Mouse (Mus musculus) gastrocnemius, postnatal 25 days (tissue): Measurements from ENCODE around the gene Rom1. TPM values are rescaled to one million over a fixed set of nuclear protein-coding genes. Genes with fewer than 3 reads are reported as not detected.
A peak's percentile ranks its signal among the peaks of the same experiment; 100 is the strongest.
"Not testable (repeated sequence)": the region's sequence is repeated elsewhere in the genome, so short reads cannot be mapped to it uniquely, and the experiment has no call there.

Source experiments
- DNase-seq: peaks from one replicate; pipeline ENCODE4 v3.0.0; 2022
- microRNA-seq, 2 experiments: library from miRNA; unstranded; fragments of <30 nt; microRNA quantifications; one replicate each; pipeline ENCODE4 v1.2.0; 2021; ENCODE audit warnings: borderline replicate concordance in 2 of 2
- total RNA-seq, 2 experiments: library from RNA; stranded (reverse); gene quantifications; 1 replicate in 1 of 2; 2 replicates in 1 of 2; pipeline ENCODE4 v1.2.3; 2021

Rom1 gene
- total RNA-seq, 2 experiments from 2014 or later, result 6.7 to 18.4 TPM

- DNase-seq, result peak; percentile 35
Measured at GRCm38 (mm10) chr19:8897211-8897864, 31.8 kb downstream of the Rom1 start.

GRCm38 (mm10) chr19:8896231-8896630, 32.9 kb downstream of the Rom1 start:
- not testable (repeated sequence) for DNase-seq

DNA sequence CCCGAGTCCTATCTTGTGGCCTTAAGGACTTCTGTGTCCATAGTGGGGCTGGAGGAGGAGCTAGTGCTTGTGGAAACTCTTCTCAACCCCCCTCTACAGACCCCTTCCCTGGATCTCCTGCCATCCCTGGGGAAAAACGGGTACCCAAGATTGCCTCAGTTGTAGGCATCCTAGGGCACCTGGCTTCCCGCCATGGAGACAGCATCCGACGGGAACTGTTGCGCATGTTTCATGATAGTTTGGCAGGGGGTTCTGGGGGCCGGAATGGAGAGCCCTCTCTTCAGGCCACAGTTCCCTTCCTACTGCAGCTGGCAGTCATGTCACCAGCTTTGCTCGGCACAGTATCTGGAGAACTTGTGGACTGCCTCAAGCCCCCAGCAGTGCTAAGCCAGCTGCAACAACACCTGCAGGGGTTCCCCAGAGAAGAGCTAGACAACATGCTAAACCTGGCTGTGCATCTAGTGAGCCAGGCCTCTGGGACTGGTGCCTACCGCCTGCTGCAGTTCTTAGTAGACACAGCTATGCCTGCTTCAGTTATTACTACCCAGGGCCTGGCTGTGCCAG, 33.7 kb downstream of the Rom1 start:
- DNase-seq, result no peak

DNA sequence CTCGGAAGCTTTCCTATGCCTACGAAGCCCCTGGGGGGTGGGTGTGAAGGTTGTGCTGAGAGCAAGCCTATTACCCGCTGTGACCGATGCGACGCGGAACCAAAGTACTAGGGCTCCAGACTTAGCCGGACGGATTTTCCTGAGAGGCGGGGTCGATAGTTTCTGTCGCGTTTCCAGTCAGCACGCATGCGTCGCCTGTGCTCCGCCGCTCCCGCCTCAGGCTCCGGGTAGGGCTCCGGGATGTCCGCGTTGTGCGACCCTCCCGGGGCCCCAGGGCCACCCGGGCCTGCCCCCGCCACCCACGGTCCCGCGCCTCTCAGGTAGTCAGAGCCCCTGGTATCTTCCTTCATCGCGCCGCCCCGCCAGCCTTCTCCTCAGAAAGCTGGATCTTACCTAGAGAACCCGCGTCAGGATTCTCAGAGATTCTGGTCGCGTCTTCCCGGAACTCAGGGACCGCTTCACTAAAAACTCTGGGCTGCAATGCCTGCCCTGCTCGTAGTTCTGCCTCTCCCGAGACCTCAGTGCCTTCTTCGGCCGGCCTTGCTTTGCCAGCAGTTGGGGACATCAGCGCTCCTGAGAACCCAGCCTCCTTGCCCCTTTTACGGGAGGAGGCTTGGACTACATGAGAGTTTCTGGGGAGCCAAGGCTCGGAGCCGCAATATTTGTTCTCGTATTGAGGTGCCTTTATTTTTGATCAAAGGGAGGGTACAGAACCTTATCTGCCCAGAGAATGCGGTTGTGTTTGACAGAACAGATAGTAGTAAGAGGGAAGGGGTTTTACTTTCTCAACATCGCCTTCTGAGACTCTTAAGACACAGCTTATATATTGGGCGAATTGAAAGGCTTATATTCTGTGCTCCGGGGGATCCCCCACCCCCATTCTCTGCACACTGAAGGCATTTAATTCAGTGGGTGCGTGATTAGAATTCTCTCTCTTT, 36.1 kb downstream of the Rom1 start, which contains the start of gene Ints5:
Gene Ints5 (plus strand): TSS at position 177 of the 938 bp plus-strand sequence.
- peak; percentile 78 for DNase-seq

DNA sequence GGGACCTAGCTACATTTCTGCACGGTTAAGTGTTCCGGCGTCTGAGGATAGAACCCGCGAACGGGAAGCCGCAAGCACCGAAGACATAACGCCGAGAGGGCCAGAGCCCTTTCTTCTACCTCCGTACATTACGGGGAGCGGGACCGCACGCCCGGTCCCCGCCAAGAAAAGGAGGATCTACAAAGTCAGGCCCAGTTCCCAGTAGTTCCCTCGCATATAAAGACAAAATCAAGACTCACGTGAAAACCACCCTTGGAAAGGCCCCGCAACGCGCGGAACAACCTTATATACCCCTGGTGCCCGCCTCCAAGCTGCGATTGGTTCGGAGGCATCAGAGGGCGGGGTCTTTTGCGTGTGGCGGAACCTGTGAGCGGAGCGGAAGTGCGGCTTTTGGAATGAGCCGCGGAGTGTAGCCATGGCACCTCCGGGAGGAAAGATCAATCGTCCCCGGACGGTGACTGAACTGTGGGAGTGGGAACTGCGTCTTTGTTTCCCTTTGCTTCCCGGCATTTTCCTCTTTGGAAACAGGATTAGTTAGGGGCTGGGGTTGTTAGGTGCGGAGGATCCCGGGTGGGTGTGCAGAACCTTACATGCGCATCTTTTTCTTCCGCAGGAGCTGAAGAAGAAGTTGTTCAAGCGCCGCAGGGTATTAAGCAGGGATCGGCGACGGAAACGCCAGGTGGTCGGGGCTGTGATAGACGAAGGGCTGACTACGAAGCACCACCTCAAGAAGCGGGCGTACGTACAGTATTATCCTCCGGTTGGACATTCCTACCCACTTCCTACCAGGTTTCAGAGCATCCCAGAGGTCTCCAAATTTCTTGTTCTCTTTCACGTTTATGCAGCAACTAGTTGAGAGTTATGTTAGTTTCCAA, 40.4 kb downstream of the Rom1 start, which contains the start of the genes 1810009A15Rik and Gm49416:
Gene 1810009A15Rik (plus strand): TSS at position 343 of the 875 bp plus-strand sequence.
Gene Gm49416 (plus strand): TSS at position 416 of the 875 bp plus-strand sequence.
- DNase-seq, result peak; percentile 93

DNA sequence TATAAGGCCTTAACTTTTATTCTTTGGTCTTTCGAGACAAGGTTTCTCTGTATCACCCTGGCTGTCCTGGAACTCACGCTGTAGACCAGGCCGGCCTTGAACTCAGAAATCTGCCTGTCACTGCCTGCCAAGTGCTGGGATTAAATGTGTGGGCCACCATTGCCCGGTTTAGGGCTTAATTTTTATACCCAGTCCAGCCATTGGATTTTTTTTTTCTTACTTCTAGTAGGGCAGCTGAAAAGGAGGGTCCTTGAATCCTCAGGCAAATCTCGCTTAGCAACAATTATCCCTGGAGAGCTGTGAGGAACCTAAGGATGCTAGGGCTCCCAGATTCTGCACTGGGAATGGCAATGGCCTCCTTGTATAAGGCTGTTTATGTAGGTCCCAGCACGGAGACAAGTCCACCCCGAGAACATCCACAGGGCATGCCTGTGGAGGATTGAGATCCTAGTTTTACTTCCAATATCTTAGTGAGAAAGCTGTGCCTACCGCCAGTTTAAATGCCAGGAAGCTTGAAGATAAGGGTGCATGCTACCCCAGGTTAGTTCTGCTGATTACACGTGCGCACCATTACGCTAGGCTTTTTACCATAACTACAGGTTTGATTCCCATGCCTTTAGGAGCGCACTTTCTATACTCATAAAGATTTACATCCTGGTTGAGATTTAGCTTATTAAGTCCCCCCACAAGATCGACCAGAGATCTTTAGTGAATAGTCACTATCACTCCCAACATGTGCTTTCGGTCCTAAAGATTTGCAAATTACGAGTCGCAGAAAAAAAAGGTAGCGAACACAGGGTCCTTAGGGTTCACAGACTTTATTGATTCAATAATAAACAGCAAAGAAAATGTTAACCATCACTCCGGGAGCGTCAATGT, 41.3 kb downstream of the Rom1 start:
- no peak for DNase-seq

DNA sequence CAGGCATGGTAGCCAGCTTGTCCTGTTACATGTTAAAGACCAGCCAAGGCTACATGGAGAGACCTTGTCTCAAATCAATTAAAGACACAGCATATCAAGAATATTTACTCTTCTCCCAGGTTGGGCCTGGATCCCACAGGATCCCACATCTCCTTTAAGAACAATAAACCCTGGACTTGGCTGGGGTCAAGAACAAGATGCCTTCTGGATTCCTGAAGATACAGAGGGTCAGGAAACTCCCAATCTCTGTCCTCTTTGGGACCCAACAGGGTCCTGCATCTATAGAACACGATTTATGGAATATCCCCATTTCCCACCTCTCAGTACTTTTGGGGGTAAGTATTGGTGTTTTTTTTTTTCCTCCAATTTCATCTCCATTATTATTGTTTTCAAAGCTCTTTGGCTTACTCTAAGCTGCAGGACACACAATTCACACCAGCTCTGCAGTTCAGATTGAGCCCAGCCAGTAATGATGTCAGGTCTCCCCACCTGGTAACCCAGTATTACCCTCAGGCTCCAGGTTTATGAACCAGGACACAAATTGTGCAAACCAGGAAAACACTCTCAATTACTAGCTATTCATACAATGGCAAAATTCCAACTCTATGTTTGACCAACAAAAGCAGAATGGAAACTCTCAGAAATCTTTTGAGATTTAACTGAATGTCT, 42.1 kb downstream of the Rom1 start:
- DNase-seq, result no peak

DNA sequence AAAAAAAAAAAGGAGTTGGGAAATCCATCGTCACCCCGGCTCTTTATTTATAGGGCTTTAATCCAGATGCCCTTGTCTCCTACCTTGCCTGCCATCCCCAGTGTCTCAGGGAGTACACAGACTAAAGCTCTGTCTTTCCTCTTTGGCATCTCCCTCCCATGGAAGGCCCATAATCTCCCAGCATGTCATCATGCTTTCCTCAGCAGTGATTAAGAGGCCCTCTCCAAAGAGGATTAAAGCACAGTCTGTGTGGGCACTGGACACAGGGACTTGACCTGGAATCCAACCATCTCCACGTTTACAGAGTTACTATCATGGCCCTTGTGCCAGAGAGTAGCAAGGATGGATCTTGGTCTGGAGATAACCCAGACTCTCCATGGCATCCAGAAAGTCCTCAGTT, 45.5 kb downstream of the Rom1 start, which contains the start of the genes Lbhd1 and Gm49403:
Gene Lbhd1 (plus strand): TSS at position 117 of the 400 bp plus-strand sequence.
Gene Gm49403 (plus strand): TSS at position 315 of the 400 bp plus-strand sequence.
- DNase-seq, result no peak

GRCm38 (mm10) chr19:8881034-8881392, 48.1 kb downstream of the Rom1 start:
- DNase-seq, result no peak

DNA sequence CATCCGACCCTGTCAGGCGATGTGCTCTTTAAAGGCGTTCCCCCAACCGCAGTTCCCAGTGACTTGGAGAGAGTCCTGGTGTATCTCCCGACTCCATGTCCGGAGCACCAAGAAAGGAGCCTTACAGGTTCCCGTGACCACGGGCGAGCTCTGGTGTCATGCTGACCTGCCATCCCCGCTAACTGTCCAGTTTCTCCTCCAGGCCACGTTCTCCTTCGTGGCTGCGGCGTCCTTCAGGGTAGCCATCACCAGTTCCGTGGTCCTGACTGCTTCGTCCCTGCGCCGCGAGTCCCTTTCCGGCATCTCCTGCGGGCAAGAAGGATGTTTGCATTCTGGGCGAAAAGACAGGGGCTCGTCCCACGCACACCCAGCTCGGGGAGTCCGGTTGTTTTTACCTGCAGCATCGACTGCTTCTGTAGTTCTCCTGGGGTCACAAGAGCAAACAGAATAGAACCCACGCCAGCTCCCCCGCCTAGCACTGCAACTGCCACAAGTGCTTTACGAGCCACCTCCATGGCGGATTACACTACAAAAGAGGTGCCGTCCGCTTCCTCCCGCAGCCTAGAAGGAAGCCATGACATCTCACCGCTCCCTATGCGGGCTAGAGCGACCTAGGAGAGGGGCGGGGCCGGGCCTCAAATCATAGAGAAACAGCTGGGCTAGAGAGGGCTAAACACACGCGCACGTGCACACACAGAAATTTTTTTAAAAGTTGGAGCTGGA, 48.7 kb downstream of the Rom1 start, which contains the start of gene Uqcc3:
Gene Uqcc3 (minus strand): TSS at position 613 of the 723 bp plus-strand sequence.
- DNase-seq, result peak; percentile 88

Small RNA genes within 50 kb of the gene (microRNA-seq; reads per million reads assigned to microRNA genes)
- gene Mir5136, result 0 to 0.74 reads per million in 2 experiments

Other genes starting within 250 kb of the Rom1 start
- 10 to 100 TPM; 26.7 to 34.6 TPM for gene Slc3a2, start 206.0 kb downstream of the Rom1 start, total RNA-seq
- gene Wdr74, start 193.5 kb downstream of the Rom1 start, total RNA-seq, result 10 to 100 TPM; 16.9 to 18.2 TPM
- gene 1700092M07Rik, start 188.6 kb downstream of the Rom1 start, total RNA-seq, result not detected
- gene Stx5a, start 187.9 kb downstream of the Rom1 start, total RNA-seq, result 10 to 100 TPM; 20.9 to 21.6 TPM
- gene Nxf1, start 172.3 kb downstream of the Rom1 start, total RNA-seq, result 10 to 100 TPM; 32.4 to 33.8 TPM
- gene Tmem223, start 158.4 kb downstream of the Rom1 start, total RNA-seq, result 10 to 100 TPM; 82.8 to 87.5 TPM
- 1 to 10 TPM; 8.3 to 9.8 TPM for gene Tmem179b, start 154.9 kb downstream of the Rom1 start, total RNA-seq
- 1 to 10 TPM; 4.8 to 5.8 TPM for gene Taf6l, start 142.9 kb downstream of the Rom1 start, total RNA-seq
- gene Polr2g, start 130.8 kb downstream of the Rom1 start, total RNA-seq, result 10 to 100 TPM; 29.3 to 34.7 TPM
- under 1 TPM; 0.43 to 0.56 TPM for gene Zbtb3, start 126.8 kb downstream of the Rom1 start, total RNA-seq
- 10 to 100 TPM; 10.9 to 13.1 TPM for gene Ttc9c, start 110.0 kb downstream of the Rom1 start, total RNA-seq
- 10 to 100 TPM; 34.7 to 38.6 TPM for gene Hnrnpul2, start 109.3 kb downstream of the Rom1 start, total RNA-seq
- not detected for gene AC129217.1, start 99.6 kb downstream of the Rom1 start, total RNA-seq
- 10 to 100 TPM; 15.7 to 20.8 TPM for gene Bscl2, start 91.9 kb downstream of the Rom1 start, total RNA-seq
- not detected for gene Gng3, start 90.2 kb downstream of the Rom1 start, total RNA-seq
- gene Lrrn4cl, start 78.6 kb downstream of the Rom1 start, total RNA-seq, result 10 to 100 TPM in 1 of 2 experiments, 1 to 10 TPM in 1; 6.8 to 10.9 TPM
- gene Ubxn1, start 57.9 kb downstream of the Rom1 start, total RNA-seq, result 100 to 1,000 TPM; 190 to 208 TPM
- 10 to 100 TPM; 50.8 to 57.0 TPM for gene Uqcc3, start 48.4 kb downstream of the Rom1 start, total RNA-seq
- gene Lbhd1, start 45.6 kb downstream of the Rom1 start, total RNA-seq, result 10 to 100 TPM in 1 of 2 experiments, 1 to 10 TPM in 1; 4.8 to 10.3 TPM
- gene Gm49403, start 45.4 kb downstream of the Rom1 start, total RNA-seq, result not detected
- 10 to 100 TPM; 13.1 to 18.0 TPM for gene 1810009A15Rik, start 40.5 kb downstream of the Rom1 start, total RNA-seq
- gene Gm49416, start 40.4 kb downstream of the Rom1 start, total RNA-seq, result not detected
- gene Ints5, start 36.4 kb downstream of the Rom1 start, total RNA-seq, result 1 to 10 TPM; 8.3 to 9.4 TPM
- gene Ganab, start 31.3 kb downstream of the Rom1 start, total RNA-seq, result 10 to 100 TPM; 23.1 to 25.9 TPM
- 10 to 100 TPM; 27.2 to 28.3 TPM for gene B3gat3, start 9.0 kb downstream of the Rom1 start, total RNA-seq
- 1 to 10 TPM; 6.0 to 7.2 TPM for gene Eml3, start 196 bp upstream of the Rom1 start, total RNA-seq
- gene Mta2, start 12.5 kb upstream of the Rom1 start, total RNA-seq, result 10 to 100 TPM; 19.5 to 21.9 TPM
- 1 to 10 TPM; 5.7 to 7.2 TPM for gene Tut1, start 24.5 kb upstream of the Rom1 start, total RNA-seq
- gene Eef1g, start 37.7 kb upstream of the Rom1 start, total RNA-seq, result 100 to 1,000 TPM; 464 to 492 TPM
- gene Ahnak, start 59.9 kb upstream of the Rom1 start, total RNA-seq, result 100 to 1,000 TPM; 183 to 204 TPM
- not detected for gene Scgb1a1, start 158.6 kb upstream of the Rom1 start, total RNA-seq
- 10 to 100 TPM; 25.1 to 26.0 TPM for gene Asrgl1, start 206.3 kb upstream of the Rom1 start, total RNA-seq